Mouse (Mus musculus) G1E (cell line): Measurements from ENCODE around the gene Sap30l. TPM values are rescaled to one million over a fixed set of nuclear protein-coding genes. Genes with fewer than 3 reads are reported as not detected.

ENCODE experiments used
- ATAC-seq: 2 replicates; pipeline ENCODE4 v1.8.0; 2016; ENCODE audit warnings: mild to moderate bottlenecking; ENCODE audit not compliant: insufficient number of reproducible peaks, poor library complexity, low FRiP score, severe bottlenecking; ENCODE audit errors: extremely low read depth
- DNase-seq: peaks from one replicate; pipeline ENCODE4 v3.0.0; 2012; ENCODE audit warnings: low spot score
- H3K27me3 ChIP-seq: 2 replicates; pipeline ENCODE4 v1.6.1; 2012; ENCODE audit warnings: mild to moderate bottlenecking, low read length, inconsistent platforms; ENCODE audit not compliant: insufficient read depth
- H3K36me3 ChIP-seq: replicated peaks from 2 replicates; pipeline ENCODE3; 2012; ENCODE audit warnings: mild to moderate bottlenecking, inconsistent platforms
- H3K4me1 ChIP-seq: 2 replicates; pipeline ENCODE4 v1.6.1; 2012; ENCODE audit warnings: low read depth, low read length, inconsistent platforms, mixed read lengths; ENCODE audit not compliant: insufficient read depth
- H3K4me3 ChIP-seq: 2 replicates; pipeline ENCODE4 v1.5.1; 2012; ENCODE audit warnings: low read depth, mild to moderate bottlenecking, inconsistent platforms, low read length, moderate library complexity, mixed read lengths
- H3K9me3 ChIP-seq: replicated peaks from 2 replicates; pipeline ENCODE4 v1.6.1; 2012; ENCODE audit warnings: inconsistent platforms
- CTCF ChIP-seq: IDR thresholded peaks from 2 replicates; pipeline ENCODE4 v1.5.1; 2012; ENCODE audit warnings: low read depth, low read length, inconsistent platforms, mixed read lengths
- GATA1 ChIP-seq: IDR thresholded peaks from 2 replicates; pipeline ENCODE4 v1.6.1; 2012; ENCODE audit warnings: borderline replicate concordance, low read length, inconsistent platforms, mixed read lengths
- GATA2 ChIP-seq: IDR thresholded peaks from 2 replicates; pipeline ENCODE4 v1.6.1; 2012; ENCODE audit warnings: low read depth, low read length, inconsistent platforms, borderline replicate concordance
- POLR2AphosphoS5 ChIP-seq: IDR thresholded peaks from 2 replicates; pipeline ENCODE4 v1.6.1; 2012; ENCODE audit warnings: low read depth, low read length, inconsistent platforms; ENCODE audit not compliant: insufficient replicate concordance
- TAL1 ChIP-seq: conservative IDR thresholded peaks from 2 replicates; pipeline ENCODE4 v1.6.1; 2012; ENCODE audit warnings: low read depth, low read length, inconsistent platforms, mixed read lengths
- polyA plus RNA-seq: library from polyadenylated mRNA; stranded (reverse); fragments of >175 nt; gene quantifications from 2 replicates; pipeline ENCODE4 v1.2.3, GENCODE M21; 2012
- total RNA-seq, 2 experiments: library from RNA; stranded (forward) in 1 of 2; stranded (reverse) in 1 of 2; fragments of 200-1000 nt in 1 of 2; fragments of >200 nt in 1 of 2; fragmentation: Nextera tagmentation in 1 of 2; gene quantifications; 2 replicates each; pipeline ENCODE4 v1.2.3; 2014 to 2017

The Sap30l gene
- total RNA-seq (2014; fragmentation: Nextera tagmentation) (4.6 and 7.1 TPM in 2 replicates), total RNA-seq (2017) (43.4 and 70.0 TPM in 2 replicates), polyA plus RNA-seq (57.0 and 88.5 TPM in 2 replicates)

GRCm38 (mm10) chr11:57800971-57801765, at the start of gene Sap30l:
Gene Sap30l, plus strand, starts transcription at chr11:57801637.
- Histone ChIP-seq H3K9me3 (no peaks in the 10 kb centered on the region), H3K36me3 (peaks cover 17% of the 10 kb centered on the region), H3K4me3 (peak within 1 kb of the TSS; percentile 94), H3K4me1 (peaks cover 54% of the 10 kb centered on the region), H3K27me3 (no peaks in the 10 kb centered on the region)
- DNase-seq (peak; percentile 100), ATAC-seq (peak; percentile 92)
- TF ChIP-seq CTCF (no peak), TAL1 (no peak), GATA2 (no peak), GATA1 (no peak), POLR2AphosphoS5 (no peak)

DNA sequence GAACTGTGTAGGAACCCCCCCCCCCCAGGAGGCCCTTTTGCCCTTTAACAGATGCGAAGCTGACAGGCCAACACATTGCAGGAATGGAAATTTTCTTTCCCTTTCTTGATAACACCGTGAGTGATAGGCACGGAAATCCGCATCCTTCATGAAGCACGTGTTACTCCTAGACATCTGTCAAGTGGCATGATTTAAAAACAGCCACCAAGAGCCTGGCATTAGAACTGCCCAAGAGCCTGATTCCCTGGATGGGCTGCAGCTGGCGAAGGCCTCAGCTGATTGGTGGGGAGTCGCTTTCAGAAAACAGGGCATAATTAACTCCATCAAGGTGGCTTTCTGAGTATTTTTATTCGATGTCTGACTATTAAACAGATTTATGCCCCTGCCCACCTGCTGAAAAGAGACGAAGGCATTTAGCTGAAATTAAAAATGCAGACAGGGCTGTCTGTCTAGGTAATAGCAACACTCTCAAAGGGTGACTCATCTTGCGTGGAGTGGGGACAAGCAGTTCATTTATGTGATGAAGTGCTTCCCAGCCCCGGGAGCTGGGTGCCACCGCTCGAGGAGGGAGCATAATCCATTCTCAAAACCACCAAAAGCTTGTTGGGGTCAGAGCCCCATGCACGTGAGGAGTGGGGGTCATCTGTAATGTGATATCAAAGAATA, 47.8 kb upstream of the Sap30l start:
- peaks cover 91% of the 10 kb centered on the region for H3K36me3 ChIP-seq
- H3K4me3 ChIP-seq: no peak overlapping the region
- H3K4me1 ChIP-seq: peaks cover 3% of the 10 kb centered on the region; the same call in 1 of the 2 replicates
- TF ChIP-seq CTCF (no peak), GATA1 (no peak), POLR2AphosphoS5 (no peak), GATA2 (no peak), TAL1 (no peak)
- H3K27me3 ChIP-seq: no peaks in the 10 kb centered on the region
- H3K9me3 ChIP-seq: no peaks in the 10 kb centered on the region
- DNase-seq (no peak), ATAC-seq (no peak)

DNA sequence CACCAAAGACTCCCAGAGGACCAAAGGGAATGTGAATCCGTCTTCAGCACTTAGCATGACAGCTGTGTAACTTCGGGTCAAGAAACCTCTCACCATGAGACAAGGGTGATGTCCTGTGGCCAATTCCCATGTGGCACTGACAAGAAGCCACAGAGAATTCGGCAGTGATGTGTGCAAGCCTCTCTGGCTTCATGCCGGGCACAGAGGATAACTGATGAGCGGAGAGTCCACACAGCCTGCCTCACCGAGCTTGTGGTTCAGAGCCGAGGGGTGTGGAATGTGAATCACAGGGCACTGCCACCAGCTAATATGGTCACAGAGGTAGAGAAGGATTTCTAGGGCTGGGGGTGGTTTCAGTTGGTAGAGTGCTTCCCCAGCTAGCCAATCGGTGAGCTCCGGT, 42.8 kb upstream of the Sap30l start:
- Histone ChIP-seq H3K27me3 (no peaks in the 10 kb centered on the region), H3K4me3 (no peak overlapping the region), H3K36me3 (peaks cover 65% of the 10 kb centered on the region), H3K4me1 (peaks cover 16% of the 10 kb centered on the region), H3K9me3 (no peaks in the 10 kb centered on the region)
- ATAC-seq: no peak; the same call in 1 of the 2 replicates
- no peak for TF ChIP-seq TAL1
- no peak for TF ChIP-seq GATA2
- no peak for TF ChIP-seq POLR2AphosphoS5
- TF ChIP-seq GATA1: no peak
- TF ChIP-seq CTCF: no peak
- DNase-seq: no peak

GRCm38 (mm10) chr11:57760509-57761058, 40.9 kb upstream of the Sap30l start:
- no peaks in the 10 kb centered on the region for H3K27me3 ChIP-seq
- DNase-seq: no peak
- H3K36me3 ChIP-seq: peaks cover 64% of the 10 kb centered on the region
- H3K4me3 ChIP-seq: no peak overlapping the region
- no peak for TF ChIP-seq GATA1
- TF ChIP-seq POLR2AphosphoS5: no peak
- TF ChIP-seq CTCF: no peak
- TF ChIP-seq GATA2: no peak
- TF ChIP-seq TAL1: no peak
- H3K4me1 ChIP-seq: peaks cover 19% of the 10 kb centered on the region
- no peak for ATAC-seq
- H3K9me3 ChIP-seq: no peaks in the 10 kb centered on the region

DNA sequence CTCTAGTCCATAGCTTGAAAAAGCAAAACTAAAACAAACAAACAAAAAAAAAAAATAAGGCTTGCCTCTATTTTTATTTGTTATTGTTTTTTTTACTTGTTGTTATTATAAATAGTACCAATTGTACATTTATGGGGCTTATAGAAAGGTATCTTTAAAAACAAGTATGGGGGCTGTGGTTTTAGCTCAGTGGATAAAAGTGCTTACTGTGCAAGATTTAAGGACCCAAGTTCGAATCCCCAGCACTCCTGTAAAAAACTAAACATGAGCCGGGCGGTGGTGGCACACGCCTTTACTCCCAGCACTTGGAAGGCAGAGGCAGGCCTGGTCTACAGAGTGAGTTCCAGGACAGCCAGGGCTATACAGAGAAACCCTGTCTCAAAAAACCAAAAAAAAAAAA, 40.1 kb upstream of the Sap30l start:
- TF ChIP-seq TAL1 (no peak), GATA2 (no peak), POLR2AphosphoS5 (no peak), GATA1 (no peak), CTCF (no peak)
- H3K36me3 ChIP-seq: peaks cover 65% of the 10 kb centered on the region
- ATAC-seq (no peak), DNase-seq (no peak)
- H3K27me3 ChIP-seq: no peaks in the 10 kb centered on the region
- H3K9me3 ChIP-seq: no peaks in the 10 kb centered on the region
- H3K4me1 ChIP-seq: peaks cover 19% of the 10 kb centered on the region
- H3K4me3 ChIP-seq: no peak overlapping the region

GRCm38 (mm10) chr11:57764124-57764523, 37.3 kb upstream of the Sap30l start:
- H3K36me3 ChIP-seq: peaks cover 71% of the 10 kb centered on the region
- no peaks in the 10 kb centered on the region for H3K27me3 ChIP-seq
- DNase-seq (no peak), ATAC-seq (no peak)
- TF ChIP-seq TAL1 (no peak), POLR2AphosphoS5 (no peak), GATA1 (no peak), CTCF (peak; percentile 31; the same call in 1 of the 2 replicates), GATA2 (no peak)
- no peak overlapping the region for H3K4me3 ChIP-seq
- H3K9me3 ChIP-seq: no peaks in the 10 kb centered on the region
- peaks cover 19% of the 10 kb centered on the region for H3K4me1 ChIP-seq
